Mouse (Mus musculus) G1E (cell line): Measurements from ENCODE around the gene Iffo2.

Experiments
- CTCF ChIP-seq: IDR thresholded peaks from 2 replicates; pipeline ENCODE4 v1.5.1; 2012; ENCODE audit warnings: low read depth, low read length, inconsistent platforms, mixed read lengths
- GATA1 ChIP-seq: IDR thresholded peaks from 2 replicates; pipeline ENCODE4 v1.6.1; 2012; ENCODE audit warnings: borderline replicate concordance, low read length, inconsistent platforms, mixed read lengths
- POLR2AphosphoS5 ChIP-seq: IDR thresholded peaks from 2 replicates; pipeline ENCODE4 v1.6.1; 2012; ENCODE audit warnings: low read depth, low read length, inconsistent platforms; ENCODE audit not compliant: insufficient replicate concordance
- TAL1 ChIP-seq: conservative IDR thresholded peaks from 2 replicates; pipeline ENCODE4 v1.6.1; 2012; ENCODE audit warnings: low read depth, low read length, inconsistent platforms, mixed read lengths

GRCm38 (mm10) chr4:139576251-139576880 is 46.0 kb downstream of the Iffo2 start:
- TF ChIP-seq CTCF: no peak
- TF ChIP-seq POLR2AphosphoS5: no peak
- no peak for TF ChIP-seq TAL1
- no peak for TF ChIP-seq GATA1
